Mouse (Mus musculus) kidney, postnatal 0 days (tissue): ENCODE results near the gene Arhgap25. TPM values are rescaled to one million over a fixed set of nuclear protein-coding genes. Genes with fewer than 3 reads are reported as not detected.

Experiments
- ATAC-seq: fragments of 200-750 bp; cut with Nextera tagmentation; replicated peaks from 2 replicates; pipeline ENCODE4 v1.8.0; 2017; ENCODE audit warnings: low read depth, moderate number of reproducible peaks, moderate TSS enrichment, moderate library complexity; ENCODE audit not compliant: low FRiP score
- DNase-seq: peaks from one replicate; pipeline ENCODE4 v3.0.0-alpha.2; 2016; ENCODE audit warnings: low spot score
- H3K27ac ChIP-seq: fragments of 300-500 bp; sonication (generic); 2 replicates; pipeline ENCODE4 v1.5.1; 2014; ENCODE audit warnings: mild to moderate bottlenecking
- H3K27me3 ChIP-seq: fragments of 300-500 bp; sonication (generic); 2 replicates; pipeline ENCODE4 v1.6.1; 2014; ENCODE audit warnings: low read length, mixed read lengths; ENCODE audit not compliant: insufficient read depth
- H3K36me3 ChIP-seq: fragments of 300-500 bp; sonication (generic); 2 replicates; pipeline ENCODE4 v1.6.1; 2014; ENCODE audit warnings: low read length, mixed read lengths; ENCODE audit not compliant: insufficient read depth
- H3K4me1 ChIP-seq: fragments of 300-500 bp; sonication (generic); replicated peaks from 2 replicates; pipeline ENCODE4 v1.6.1; 2014; ENCODE audit warnings: antibody characterized with exemption, low read length, mixed read lengths; ENCODE audit not compliant: insufficient read depth
- H3K4me2 ChIP-seq: fragments of 300-500 bp; sonication (generic); 2 replicates; pipeline ENCODE4 v1.6.1; 2014; ENCODE audit warnings: mild to moderate bottlenecking, low read length, moderate library complexity, mixed read lengths
- H3K4me3 ChIP-seq: fragments of 300-500 bp; sonication (generic); replicated peaks from 2 replicates; pipeline ENCODE4 v1.5.1; 2014; ENCODE audit warnings: low read depth, low read length
- H3K9ac ChIP-seq: fragments of 300-500 bp; sonication (generic); 2 replicates; pipeline ENCODE4 v1.6.1; 2014; ENCODE audit warnings: low read depth, low read length
- H3K9me3 ChIP-seq: fragments of 300-500 bp; sonication (generic); replicated peaks from 2 replicates; pipeline ENCODE4 v1.6.1; 2016; ENCODE audit warnings: low read length, inconsistent platforms, mixed read lengths
- CTCF ChIP-seq: IDR thresholded peaks from 2 replicates; pipeline ENCODE4 v1.5.1; 2016; ENCODE audit warnings: antibody characterized with exemption, low read depth, mild to moderate bottlenecking, moderate library complexity
- WGBS: fragments of 180-500 bp; shearing (Covaris S2); extraction: QIAGEN DNeasy Blood & Tissue Kit; methylation state at CpG from one replicate; pipeline ENCODE4 v1.1.7; 2014; 5-methylcytosine and 5-hydroxymethylcytosine counted together
- polyA plus RNA-seq: library from polyadenylated mRNA; unstranded; fragments of >200 nt; fragmentation: Nextera tagmentation; extraction: Ambion mirVana; gene quantifications from 2 replicates; pipeline ENCODE4 v1.2.1, GENCODE M21; 2015

Arhgap25 gene
- polyA plus RNA-seq, 1 experiment from 2014 or later, result 4.1 TPM

GRCm38 (mm10) chr6:87547431-87547830, 14.4 kb upstream of the Arhgap25 start:
- no peak overlapping the region for H3K9ac ChIP-seq
- H3K27me3 ChIP-seq, result no peaks in the 10 kb centered on the region
- no peak overlapping the region for H3K27ac ChIP-seq
- WGBS, result 82% methylated on average over 4 of the region's 4 CpGs
- ATAC-seq, result no peak
- no peaks in the 10 kb centered on the region for H3K36me3 ChIP-seq
- H3K4me1 ChIP-seq, result no peaks in the 10 kb centered on the region
- H3K9me3 ChIP-seq, result no peaks in the 10 kb centered on the region
- no peak overlapping the region for H3K4me2 ChIP-seq
- no peak for TF ChIP-seq CTCF
- no peak for DNase-seq
- H3K4me3 ChIP-seq, result no peak overlapping the region

- Histone ChIP-seq H3K4me3 (no peak overlapping the region), H3K36me3 (no peaks in the 10 kb centered on the region), H3K9me3 (no peaks in the 10 kb centered on the region), H3K9ac (no peak overlapping the region), H3K4me1 (no peaks in the 10 kb centered on the region; the same call in 1 of the 2 replicates), H3K27me3 (no peaks in the 10 kb centered on the region), H3K27ac (no peak overlapping the region), H3K4me2 (no peak overlapping the region)
- ATAC-seq (no peak), DNase-seq (no peak)
- 48% methylated on average over 1 of the region's 1 CpGs for WGBS
- no peak for TF ChIP-seq CTCF
Observed at GRCm38 (mm10) chr6:87545331-87546217, 12.5 kb upstream of the Arhgap25 start.

GRCm38 (mm10) chr6:87542027-87542426, 9.0 kb upstream of the Arhgap25 start:
- Histone ChIP-seq H3K27ac (no peak overlapping the region), H3K9ac (no peak overlapping the region), H3K36me3 (no peaks in the 10 kb centered on the region), H3K4me1 (peaks cover 5% of the 10 kb centered on the region; the same call in 1 of the 2 replicates), H3K4me3 (no peak overlapping the region), H3K27me3 (no peaks in the 10 kb centered on the region), H3K9me3 (no peaks in the 10 kb centered on the region), H3K4me2 (no peak overlapping the region)
- ATAC-seq (no peak), DNase-seq (peak; percentile 51)
- no peak for TF ChIP-seq CTCF
- 51% methylated on average over 9 of the region's 9 CpGs for WGBS

GRCm38 (mm10) chr6:87541171-87541571, 8.1 kb upstream of the Arhgap25 start:
- WGBS, result 79% methylated on average over 6 of the region's 6 CpGs
- H3K27ac ChIP-seq, result no peak overlapping the region
- no peak overlapping the region for H3K4me2 ChIP-seq
- no peaks in the 10 kb centered on the region for H3K9me3 ChIP-seq
- H3K36me3 ChIP-seq, result no peaks in the 10 kb centered on the region
- TF ChIP-seq CTCF, result no peak
- no peak overlapping the region for H3K9ac ChIP-seq
- peaks cover 5% of the 10 kb centered on the region; the same call in 1 of the 2 replicates for H3K4me1 ChIP-seq
- DNase-seq (no peak), ATAC-seq (no peak)
- no peaks in the 10 kb centered on the region for H3K27me3 ChIP-seq
- H3K4me3 ChIP-seq, result no peak overlapping the region

GRCm38 (mm10) chr6:87538376-87539270, 5.6 kb upstream of the Arhgap25 start:
- H3K9me3 ChIP-seq, result no peaks in the 10 kb centered on the region
- ATAC-seq, result no peak
- no peak overlapping the region for H3K27ac ChIP-seq
- no peaks in the 10 kb centered on the region for H3K36me3 ChIP-seq
- WGBS, result 67% methylated on average over 15 of the region's 15 CpGs
- no peaks in the 10 kb centered on the region for H3K27me3 ChIP-seq
- H3K4me3 ChIP-seq, result no peak overlapping the region
- DNase-seq, result peak; percentile 34
- no peak for TF ChIP-seq CTCF
- peaks cover 5% of the 10 kb centered on the region; the same call in 1 of the 2 replicates for H3K4me1 ChIP-seq
- H3K9ac ChIP-seq, result no peak overlapping the region
- no peak overlapping the region for H3K4me2 ChIP-seq

GRCm38 (mm10) chr6:87537678-87538077, 4.6 kb upstream of the Arhgap25 start:
- no peaks in the 10 kb centered on the region for H3K9me3 ChIP-seq
- H3K4me2 ChIP-seq, result no peak overlapping the region
- no peaks in the 10 kb centered on the region for H3K27me3 ChIP-seq
- DNase-seq (no peak), ATAC-seq (no peak)
- TF ChIP-seq CTCF, result no peak
- H3K4me3 ChIP-seq, result no peak overlapping the region
- no peak overlapping the region for H3K27ac ChIP-seq
- no peak overlapping the region for H3K9ac ChIP-seq
- 60% methylated on average over 5 of the region's 5 CpGs for WGBS
- no peaks in the 10 kb centered on the region for H3K36me3 ChIP-seq
- peaks cover 5% of the 10 kb centered on the region; the same call in 1 of the 2 replicates for H3K4me1 ChIP-seq
